In the genomic region with DNA sequence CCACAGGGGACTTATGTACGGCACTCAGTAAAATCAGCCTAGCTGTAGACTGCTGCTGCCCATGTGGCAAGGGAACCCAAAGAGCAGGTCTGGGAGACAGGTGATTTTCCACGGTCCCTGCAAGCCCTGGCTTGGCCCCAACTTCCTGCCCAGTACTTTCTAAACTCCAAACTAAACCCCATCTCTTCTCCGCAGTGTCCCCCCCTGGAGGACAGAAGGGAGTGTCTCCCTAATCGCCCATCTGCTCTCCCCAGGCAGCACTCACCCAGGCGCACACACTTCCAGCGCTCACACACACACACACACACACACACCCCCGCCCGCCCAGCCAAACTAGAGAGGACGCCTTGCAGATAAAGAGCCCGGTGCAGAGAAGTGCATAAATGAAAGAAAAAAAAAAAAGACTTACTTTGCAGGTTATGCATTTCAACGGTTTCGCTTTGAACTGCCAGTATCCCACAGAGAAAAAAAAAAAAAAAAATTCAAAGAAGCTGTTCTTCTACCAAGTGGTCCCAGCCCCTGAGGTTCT, we compare ENCODE assay signal across 8 mouse cellular contexts.
DNase-seq lines count a peak whose midpoint lies in the region; ATAC-seq and TF ChIP-seq lines count a peak whose summit lies in the region.

No protein-coding gene starts in this region.

- H3K27ac ChIP-seq in forebrain, embryonic 16.5 days (ENCODE audit: low read length), result no peak overlapping the region
- H3K27ac ChIP-seq in hindbrain, embryonic 10.5 days, result peak overlapping the region; percentile 88
- no peak overlapping the region; the same call in 1 of the 2 replicates for H3K27ac ChIP-seq in lung, postnatal 0 days (ENCODE audit: low read length)

- TF ChIP-seq EP300 in lung, postnatal 0 days (IDR thresholded peaks at IDR 0.05), result no peak

- peaks cover 37% of the 10 kb centered on the region for H3K4me1 ChIP-seq in forebrain, embryonic 16.5 days (replicated peaks; ENCODE audit: control insufficient read depth, insufficient read depth, low read length)
- peaks cover 55% of the 10 kb centered on the region for H3K4me1 ChIP-seq in hindbrain, embryonic 10.5 days (replicated peaks)
- peaks cover 8% of the 10 kb centered on the region; the same call in 1 of the 2 replicates for H3K4me1 ChIP-seq in lung, postnatal 0 days (ENCODE audit: insufficient read depth, low read depth, low read length)

- H3K4me2 ChIP-seq in forebrain, embryonic 16.5 days (ENCODE audit: low read length), result peak overlapping the region; percentile 95
- H3K4me2 ChIP-seq in lung, postnatal 0 days (replicated peaks; ENCODE audit: low read depth, low read length), result peak overlapping the region; percentile 90

- peak overlapping the region; percentile 80 for H3K9ac ChIP-seq in forebrain, embryonic 16.5 days (replicated peaks; ENCODE audit: low read depth, low read length)
- H3K9ac ChIP-seq in lung, postnatal 0 days (replicated peaks; ENCODE audit: low read depth), result peak overlapping the region; percentile 48

- no peaks in the 10 kb centered on the region for H3K9me3 ChIP-seq in forebrain, embryonic 16.5 days (ENCODE audit: control insufficient read depth, low read length)
- no peaks in the 10 kb centered on the region for H3K9me3 ChIP-seq in hindbrain, embryonic 10.5 days
- H3K9me3 ChIP-seq in lung, postnatal 0 days (ENCODE audit: low read length), result no peaks in the 10 kb centered on the region

- WGBS in forebrain, embryonic 16.5 days, result under 1% methylated on average over 12 of the region's 12 CpGs
- WGBS in hindbrain, embryonic 10.5 days, result 2% methylated on average over 12 of the region's 12 CpGs
- WGBS in lung, postnatal 0 days, result 4% methylated on average over 12 of the region's 12 CpGs

- DNase-seq in ES-CJ7 (ENCODE audit: low read depth, low spot score), result peak; percentile 59
- DNase-seq in cerebellum, adult 11 months, result peak; percentile 76
- peak; percentile 65 for DNase-seq in hindbrain, embryonic 10.5 days (ENCODE audit: low spot score)
- peak; percentile 80 for DNase-seq in layer of hippocampus, adult 9-11 months
- peak; percentile 66 for DNase-seq in lung, postnatal 0 days (ENCODE audit: low spot score)
- DNase-seq in ovary, postnatal 14 days (ENCODE audit: low spot score), result peak; percentile 54
- peak; percentile 82 to 83 for DNase-seq in thymus, postnatal 10 days (ENCODE audit: low spot score in 2 of 2)

- H3K27me3 ChIP-seq in forebrain, embryonic 16.5 days (replicated peaks; ENCODE audit: control insufficient read depth, insufficient read depth, low read length), result no peaks in the 10 kb centered on the region
- peaks cover 2% of the 10 kb centered on the region; the same call in 1 of the 2 replicates for H3K27me3 ChIP-seq in hindbrain, embryonic 10.5 days (ENCODE audit: insufficient read depth, poor library complexity, severe bottlenecking)
- no peaks in the 10 kb centered on the region for H3K27me3 ChIP-seq in lung, postnatal 0 days (replicated peaks; ENCODE audit: insufficient read depth, low read length)

- TF ChIP-seq CTCF in lung, postnatal 0 days (IDR thresholded peaks at IDR 0.05), result peak; percentile 52

- H3K4me3 ChIP-seq in forebrain, embryonic 16.5 days (replicated peaks; ENCODE audit: low read length), result peak overlapping the region; percentile 65
- H3K4me3 ChIP-seq in hindbrain, embryonic 10.5 days, result peak overlapping the region; percentile 74
- peak overlapping the region; percentile 58 for H3K4me3 ChIP-seq in lung, postnatal 0 days (ENCODE audit: low read depth, low read length)

- no peaks in the 10 kb centered on the region for H3K36me3 ChIP-seq in forebrain, embryonic 16.5 days (ENCODE audit: control insufficient read depth, insufficient read depth)
- 0 out of 2 replicates have a peak, but pooled peaks cover under 1% of the 10 kb centered on the region for H3K36me3 ChIP-seq in hindbrain, embryonic 10.5 days
- H3K36me3 ChIP-seq in lung, postnatal 0 days (ENCODE audit: insufficient read depth, low read length), result peaks cover 7% of the 10 kb centered on the region; the same call in 1 of the 2 replicates

- peak; percentile 51 for ATAC-seq in forebrain, embryonic 16.5 days
- ATAC-seq in lung, postnatal 0 days, result peak; percentile 61
